Mouse (Mus musculus): ENCODE results near the gene Fbxo46.

- no peak for TF ChIP-seq CTCF (IDR thresholded peaks at IDR 0.05; ENCODE audit: control insufficient read depth, insufficient read depth, insufficient replicate concordance, low read depth, low read length)
- TF ChIP-seq POLR2A (IDR thresholded peaks at IDR 0.05; ENCODE audit: control insufficient read depth, low read depth, low read length), result no peak
Measured at GRCm38 (mm10) chr7:19184250-19184649, 64.6 kb downstream of the Fbxo46 start.

All from testis, adult 2 months (tissue).